Mouse (Mus musculus): ENCODE results near the gene Il1rapl1. TPM values are rescaled to one million over a fixed set of nuclear protein-coding genes. Genes with fewer than 3 reads are reported as not detected.

Gene Il1rapl1
- polyA plus RNA-seq (2014; fragmentation: Illumina TruSeq; extraction: RNeasy Lipid Tissue Mini Kit (QIAGEN cat#74804); ENCODE audit: low replicate concordance), result not detected

DNA sequence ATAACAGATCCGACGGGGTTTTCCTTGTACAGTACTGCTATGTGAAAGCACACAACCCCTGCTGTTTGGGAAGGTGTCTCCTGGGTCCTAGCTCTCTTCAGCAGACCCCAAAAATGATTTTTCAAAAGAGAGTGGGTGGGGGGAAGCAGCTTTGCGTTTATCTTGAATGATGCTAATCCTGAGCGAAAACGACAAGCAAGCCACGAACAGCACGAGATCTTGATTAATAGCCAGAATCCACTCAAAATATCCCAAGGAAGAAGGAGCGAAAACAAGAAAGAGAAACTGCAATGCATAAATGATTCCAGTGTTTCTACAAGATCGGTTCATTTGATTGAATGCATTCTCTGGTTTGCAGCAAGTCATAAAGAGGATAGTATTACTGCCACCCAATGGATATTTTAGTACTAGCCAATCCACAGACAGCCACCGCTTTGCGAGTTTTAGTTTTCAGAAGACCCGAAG is at the start of gene Il1rapl1:
Gene Il1rapl1, minus strand, starts transcription at position 37 of the 465 bp plus-strand sequence.

